Mouse (Mus musculus): ENCODE data around the gene Gm42688.

GRCm38 (mm10) chr6:83083497-83083896 lies 17.9 kb upstream of the Gm42688 start:
- TF ChIP-seq CTCF (IDR thresholded peaks at IDR 0.05; ENCODE audit: control insufficient read depth, insufficient read depth, insufficient replicate concordance, low read depth, low read length) (no peak), POLR2A (IDR thresholded peaks at IDR 0.05; ENCODE audit: control insufficient read depth, low read depth, low read length) (no peak)
